Mouse (Mus musculus) layer of hippocampus, postnatal 10 days (tissue): ENCODE results near the gene Txndc2. TPM values are rescaled to one million over a fixed set of nuclear protein-coding genes. Genes with fewer than 3 reads are reported as not detected.
"Not testable (repeated sequence)": the region's sequence is repeated elsewhere in the genome, so short reads cannot be mapped to it uniquely, and the experiment has no call there.

ENCODE experiments used
- DNase-seq, 2 experiments: peaks; one replicate each; pipeline ENCODE4 v3.0.0; 2021; ENCODE audit warnings: low spot score in 2 of 2
- total RNA-seq, 2 experiments: library from RNA; stranded (reverse); gene quantifications; 2 replicates each; pipeline ENCODE4 v1.2.3; 2021

The Txndc2 gene
- total RNA-seq, 2 experiments from 2014 or later = 0.18 to 0.32 TPM

DNA sequence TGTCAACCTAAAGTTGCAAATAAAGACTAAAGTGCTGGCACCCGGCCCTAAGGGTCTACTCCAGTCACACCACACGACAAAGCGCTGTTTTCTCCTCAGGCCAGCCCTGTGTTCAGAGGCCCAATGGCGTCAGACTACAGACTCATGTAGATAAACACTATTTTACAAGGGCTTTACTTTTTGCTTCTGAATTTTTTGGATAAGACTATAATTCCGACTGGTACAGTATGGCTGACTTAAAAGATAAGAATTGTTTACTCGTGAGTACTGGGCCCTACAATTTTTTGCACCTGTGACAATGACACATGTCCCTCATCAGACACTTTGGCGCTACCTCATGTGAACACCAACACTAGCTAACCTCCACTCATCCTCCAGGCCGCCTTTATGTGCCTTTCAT is 14.1 kb upstream of the Txndc2 start:
- no peak for DNase-seq

GRCm38 (mm10) chr17:65655608-65656007 is 13.6 kb upstream of the Txndc2 start:
- DNase-seq = no peak

- no peak for DNase-seq
These were observed 8.6 kb upstream of the Txndc2 start for GRCm38 (mm10) chr17:65650598-65650997.

GRCm38 (mm10) chr17:65649175-65649493 is 7.2 kb upstream of the Txndc2 start:
- no peak for DNase-seq

GRCm38 (mm10) chr17:65648371-65649174 is 6.6 kb upstream of the Txndc2 start:
- DNase-seq = no peak

DNA sequence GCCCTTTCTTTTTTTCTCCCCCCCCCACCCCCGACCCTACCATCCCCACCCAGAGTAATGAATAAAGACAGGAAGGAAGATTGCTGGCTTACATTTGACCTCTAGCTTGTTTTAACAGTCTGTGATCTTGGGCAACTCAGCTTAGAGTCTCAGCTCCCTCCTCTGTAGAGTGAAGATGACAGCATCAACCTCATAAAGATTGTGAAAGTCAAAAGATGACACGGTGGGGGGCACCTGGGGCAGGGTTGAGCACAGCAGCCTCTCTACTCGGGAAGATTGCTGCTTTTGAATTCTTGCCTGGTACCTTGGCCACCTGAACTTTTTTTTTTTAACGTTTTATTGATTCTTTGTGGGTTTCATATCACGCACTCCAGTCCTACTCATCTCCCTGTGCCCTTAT is 6.0 kb upstream of the Txndc2 start:
- DNase-seq = no peak

- no peak for DNase-seq
These were observed 5.3 kb upstream of the Txndc2 start for GRCm38 (mm10) chr17:65647226-65647625.

DNA sequence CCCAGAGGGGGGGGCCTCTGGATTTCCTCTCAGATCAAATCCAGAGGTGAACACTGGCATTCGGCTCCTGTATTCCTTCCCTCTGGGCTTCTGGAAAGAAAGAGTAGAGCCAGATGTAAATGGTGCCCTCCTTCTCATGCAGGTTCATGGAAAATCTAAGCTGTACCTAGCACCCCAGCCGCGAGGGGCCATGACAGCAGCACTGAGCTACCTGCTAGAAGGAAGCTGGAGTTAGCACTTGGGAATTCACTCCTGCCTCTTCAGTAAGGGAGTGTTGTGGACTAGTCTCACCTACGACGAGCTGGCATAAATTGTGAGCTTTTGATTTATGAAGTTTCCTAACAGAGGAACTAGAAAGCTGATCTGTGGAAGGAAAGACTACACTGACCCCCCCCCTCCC is 1.6 kb upstream of the Txndc2 start:
- no peak for DNase-seq

DNA sequence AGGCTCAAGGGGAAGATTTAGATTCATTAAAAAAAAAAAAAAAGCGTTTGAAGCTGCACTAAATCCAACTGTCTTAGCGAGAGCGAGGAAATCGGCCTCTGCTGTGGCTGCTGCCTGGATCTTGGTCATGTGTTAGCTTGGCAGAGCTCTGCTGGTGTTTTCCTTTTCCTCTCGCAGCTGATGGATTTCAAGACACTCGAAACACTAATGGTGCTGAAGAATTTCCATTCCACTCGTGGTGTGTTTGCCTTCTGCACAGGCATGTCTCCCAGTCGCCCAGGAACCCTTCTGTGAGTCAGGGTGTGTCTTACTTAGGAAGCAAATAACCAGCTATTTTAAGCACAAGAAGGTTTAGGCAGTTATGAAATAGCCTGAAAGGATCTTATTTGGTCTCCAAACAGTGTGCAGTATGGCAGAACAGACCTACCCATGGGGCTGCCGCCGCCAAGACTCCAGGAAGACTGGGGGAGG is 1.1 kb upstream of the Txndc2 start:
- peak; percentile 30 to 44 for DNase-seq

DNA sequence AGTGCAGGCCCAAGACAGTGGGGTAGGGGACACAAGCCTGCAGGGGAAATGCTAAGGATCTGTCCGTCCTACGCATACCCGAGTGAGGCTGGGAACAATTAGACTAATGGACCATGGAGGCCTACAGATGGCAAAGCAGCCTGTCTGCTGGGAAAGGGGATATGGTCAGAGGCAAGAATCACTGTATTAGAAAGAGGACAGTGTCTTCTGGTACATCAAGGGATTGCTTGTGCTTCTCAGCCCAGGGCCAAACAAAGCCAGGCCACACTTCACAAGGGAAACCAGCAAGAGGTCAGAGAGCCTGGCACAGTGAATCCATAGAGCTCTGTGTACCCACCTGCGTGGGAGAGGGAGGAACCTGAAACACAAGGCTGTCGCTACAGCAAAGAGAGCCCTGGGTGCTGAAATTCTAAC is 617 bp upstream of the Txndc2 start:
- peak; percentile 13 to 17 for DNase-seq

DNA sequence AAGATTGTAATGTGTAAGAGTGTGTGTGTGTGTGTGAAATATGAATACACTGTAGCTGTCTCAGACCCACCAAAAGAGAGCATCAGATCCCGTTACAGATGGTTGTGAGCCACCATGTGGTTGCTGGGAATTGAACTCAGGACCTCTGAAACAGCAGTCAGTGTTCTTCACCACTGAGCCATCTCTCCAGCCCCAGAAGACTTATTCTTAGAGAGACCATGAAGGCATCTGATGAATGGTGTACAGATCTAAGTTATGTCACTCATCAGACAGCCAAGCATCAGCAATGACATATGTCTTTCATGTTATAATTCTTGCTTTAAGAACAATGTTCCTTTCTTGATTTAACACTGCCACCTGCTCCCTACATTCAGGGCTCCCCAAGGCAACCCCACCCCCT is 2.8 kb downstream of the Txndc2 start:
- no peak for DNase-seq

DNA sequence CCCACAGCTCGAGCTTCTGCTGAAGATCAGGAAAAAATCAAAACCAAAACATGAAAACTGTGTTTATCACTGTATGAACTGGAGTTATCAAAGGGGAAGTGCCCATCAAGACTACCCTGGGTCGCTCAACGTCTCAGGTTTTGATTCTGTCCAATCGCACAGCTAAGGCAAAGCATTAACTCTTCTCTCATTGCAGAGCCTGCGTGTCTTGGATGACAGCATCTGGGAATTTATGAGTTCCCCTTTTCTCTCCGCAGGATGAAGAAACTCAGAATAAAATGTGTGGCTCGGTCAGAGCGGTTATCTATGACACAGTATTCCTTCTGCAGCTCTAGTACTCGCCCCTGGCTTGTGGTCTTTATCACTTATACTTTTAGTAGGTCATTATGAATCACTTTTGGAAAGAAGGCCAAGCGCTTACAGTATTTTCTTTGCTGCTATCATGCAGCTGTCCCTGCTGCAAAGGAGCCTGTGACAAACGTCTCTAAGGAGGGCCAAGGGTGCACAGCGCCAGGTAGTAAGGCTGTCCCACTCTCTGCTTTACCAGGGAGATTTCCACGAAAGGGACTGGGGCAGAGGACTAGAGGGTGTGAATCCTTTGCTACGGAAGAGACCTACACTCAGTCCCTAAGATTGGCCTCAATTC is 6.1 kb downstream of the Txndc2 start:
- no peak for DNase-seq

- DNase-seq = no peak
These were observed 12.0 kb downstream of the Txndc2 start for GRCm38 (mm10) chr17:65629943-65630342.

DNA sequence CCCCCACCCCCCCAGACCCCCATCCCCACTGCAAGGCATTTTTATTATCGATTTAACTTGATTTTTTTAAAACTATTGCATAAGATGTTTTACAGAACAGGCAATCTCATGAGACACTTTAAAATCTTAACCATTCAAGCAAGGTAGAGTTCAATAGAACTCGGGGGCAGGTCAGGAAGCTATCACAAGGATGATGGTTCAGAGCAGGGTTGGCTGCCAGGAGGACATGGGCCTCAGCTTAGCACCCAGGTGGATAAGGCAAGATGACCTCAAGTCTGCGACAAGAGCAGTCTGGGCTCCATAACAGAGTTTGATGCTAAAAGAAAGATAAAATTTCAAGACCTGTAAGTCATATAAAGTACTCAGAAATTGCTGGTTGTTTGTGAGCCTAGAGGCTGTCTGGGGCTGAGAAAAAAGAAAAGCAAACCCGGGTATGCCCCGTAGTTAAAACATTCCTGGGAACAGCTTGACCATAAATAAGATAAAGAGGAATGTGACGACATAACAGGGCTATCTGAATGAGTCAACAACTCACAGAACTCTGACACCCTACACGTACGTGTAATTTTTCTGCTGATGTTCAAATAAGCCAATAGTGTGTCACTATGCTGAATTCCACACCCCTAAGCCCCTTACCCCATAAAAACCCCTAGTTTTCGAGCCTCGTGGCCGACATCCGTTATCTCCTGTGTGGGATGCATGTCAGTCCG is 13.0 kb downstream of the Txndc2 start:
- not testable (repeated sequence) for DNase-seq

DNA sequence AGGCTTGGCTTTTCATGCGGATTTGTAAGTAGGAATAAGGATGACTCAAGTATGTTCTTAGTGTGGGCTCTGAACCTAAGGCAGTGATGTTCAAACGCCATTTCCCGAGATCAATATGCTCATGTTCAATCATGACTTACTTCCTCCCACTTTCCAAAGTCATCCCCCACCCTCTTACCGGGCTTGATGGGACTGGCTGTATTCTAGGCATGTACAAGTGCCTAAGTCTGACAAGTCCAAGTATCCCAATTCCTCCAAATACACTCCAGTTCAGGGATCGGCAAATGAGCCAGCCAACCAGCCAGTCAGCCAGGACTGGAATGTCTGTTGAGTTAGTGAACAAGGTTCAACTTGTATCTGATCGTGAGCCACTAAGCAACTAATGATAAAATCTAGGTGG is 15.7 kb downstream of the Txndc2 start:
- no peak for DNase-seq

DNA sequence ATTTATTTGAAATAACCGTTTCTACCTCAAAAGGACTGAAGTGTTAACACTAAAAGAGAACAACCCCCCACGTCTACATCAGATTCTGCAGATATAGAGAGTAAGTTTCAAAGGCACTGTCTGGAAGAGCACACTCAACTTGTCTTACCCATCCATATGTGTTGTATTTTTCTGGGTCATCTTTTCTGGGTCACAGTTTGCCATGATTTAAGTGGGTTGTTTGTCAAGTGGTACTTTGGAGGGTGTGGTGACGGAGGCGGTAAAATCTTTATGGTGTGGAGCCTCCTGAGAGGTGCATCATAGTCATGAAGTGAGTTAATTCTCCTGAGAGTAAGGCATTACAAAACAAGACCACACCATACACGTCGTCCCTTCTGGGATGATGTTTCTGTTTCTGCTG is 16.4 kb downstream of the Txndc2 start:
- no peak for DNase-seq

GRCm38 (mm10) chr17:65623130-65623529 is 18.8 kb downstream of the Txndc2 start:
- DNase-seq = no peak

- DNase-seq = no peak
These were observed 23.5 kb downstream of the Txndc2 start for GRCm38 (mm10) chr17:65618431-65618830.

DNA sequence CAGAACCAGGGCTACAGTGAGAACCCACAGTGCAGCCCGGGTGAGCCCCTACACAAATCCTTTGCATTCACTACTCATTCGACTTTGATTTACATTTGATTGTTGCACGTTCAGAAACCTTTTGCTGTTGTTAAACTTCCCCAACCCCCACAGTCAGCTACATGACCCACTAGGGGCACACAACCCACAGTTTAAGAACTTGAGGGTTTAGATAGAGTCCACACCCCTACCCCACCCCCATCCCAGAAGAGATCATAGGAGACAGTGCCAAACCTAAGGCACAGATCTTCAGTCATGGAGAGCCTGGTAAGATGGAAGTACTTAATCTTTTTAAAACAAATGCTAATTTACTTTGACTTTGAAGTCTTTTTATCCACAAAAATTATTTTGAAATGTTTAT is 26.3 kb downstream of the Txndc2 start:
- no peak for DNase-seq

- DNase-seq = no peak
These were observed 27.5 kb downstream of the Txndc2 start for GRCm38 (mm10) chr17:65614431-65614830.

- DNase-seq = peak; percentile 98 to 99
These were observed 28.2 kb downstream of the Txndc2 start, which contains the start of gene Vapa for GRCm38 (mm10) chr17:65613463-65614412. Gene Vapa, minus strand, starts transcription at chr17:65613555.
